Mouse (Mus musculus) cerebral cortex, adult 2 months (tissue): Measurements from ENCODE around the gene Plk5.

Experiments used
- WGBS: fragments of 180-500 bp; shearing (Covaris S2); methylation state at CpG from one replicate; pipeline ENCODE4 v1.1.7; 2018; 5-methylcytosine and 5-hydroxymethylcytosine counted together

Gene Plk5

GRCm38 (mm10) chr10:80357336-80357735 lies 1.1 kb downstream of the Plk5 start:
- WGBS: 18% methylated on average over 7 of the region's 7 CpGs

GRCm38 (mm10) chr10:80357994-80358639 lies 1.9 kb downstream of the Plk5 start:
- 8% methylated on average over 31 of the region's 31 CpGs for WGBS

GRCm38 (mm10) chr10:80363734-80364133 lies 7.5 kb downstream of the Plk5 start:
- WGBS: 36% methylated on average over 6 of the region's 6 CpGs

GRCm38 (mm10) chr10:80365736-80366135 lies 9.5 kb downstream of the Plk5 start:
- 65% methylated on average over 6 of the region's 6 CpGs for WGBS

- whole genome bisulfite sequencing: 59% methylated on average over 5 of the region's 5 CpGs
Observed at GRCm38 (mm10) chr10:80367954-80368353, 11.7 kb downstream of the Plk5 start.

GRCm38 (mm10) chr10:80368392-80368791 lies 12.1 kb downstream of the Plk5 start:
- WGBS: 87% methylated on average over 6 of the region's 6 CpGs

- WGBS: 61% methylated on average over 21 of the region's 21 CpGs
Observed at GRCm38 (mm10) chr10:80369995-80370747, 13.9 kb downstream of the Plk5 start.

GRCm38 (mm10) chr10:80371411-80371966 lies 15.2 kb downstream of the Plk5 start:
- WGBS: 16% methylated on average over 12 of the region's 12 CpGs

- WGBS: 63% methylated on average over 9 of the region's 9 CpGs
Observed at GRCm38 (mm10) chr10:80371983-80372382, 15.7 kb downstream of the Plk5 start.

- WGBS: 42% methylated on average over 6 of the region's 6 CpGs
Observed at GRCm38 (mm10) chr10:80372706-80373105, 16.4 kb downstream of the Plk5 start.

- 30% methylated on average over 6 of the region's 6 CpGs for WGBS
Observed at GRCm38 (mm10) chr10:80374063-80374462, 17.8 kb downstream of the Plk5 start.

- WGBS: 2% methylated on average over 7 of the region's 7 CpGs
Observed at GRCm38 (mm10) chr10:80376160-80376559, 19.9 kb downstream of the Plk5 start.

GRCm38 (mm10) chr10:80377716-80378115 lies 21.5 kb downstream of the Plk5 start:
- WGBS: 58% methylated on average over 10 of the region's 10 CpGs

- WGBS: 80% methylated on average over 7 of the region's 7 CpGs
Observed at GRCm38 (mm10) chr10:80382641-80383365, 26.5 kb downstream of the Plk5 start.

- 57% methylated on average over 4 of the region's 4 CpGs for WGBS
Observed at GRCm38 (mm10) chr10:80383431-80383830, 27.2 kb downstream of the Plk5 start.

- WGBS: 85% methylated on average over 4 of the region's 4 CpGs
Observed at GRCm38 (mm10) chr10:80384115-80384639, 27.9 kb downstream of the Plk5 start.

GRCm38 (mm10) chr10:80384709-80385108 lies 28.4 kb downstream of the Plk5 start:
- 40% methylated on average over 7 of the region's 7 CpGs for WGBS

GRCm38 (mm10) chr10:80385310-80385709 lies 29.1 kb downstream of the Plk5 start:
- WGBS: 13% methylated on average over 7 of the region's 7 CpGs

- WGBS: 2% methylated on average over 34 of the region's 34 CpGs
Observed at GRCm38 (mm10) chr10:80385811-80386734, 29.8 kb downstream of the Plk5 start.

- 2% methylated on average over 91 of the region's 94 CpGs for WGBS
Observed at GRCm38 (mm10) chr10:80386735-80387471, 30.6 kb downstream of the Plk5 start.
